Mouse (Mus musculus) intestine, embryonic 15.5 days (tissue): ENCODE results near the gene Usp24. TPM values are rescaled to one million over a fixed set of nuclear protein-coding genes. Genes with fewer than 3 reads are reported as not detected.

Experiments used
- ATAC-seq: fragments of 200-750 bp; cut with Nextera tagmentation; 2 replicates; pipeline ENCODE4 v1.8.0; 2017; ENCODE audit warnings: moderate TSS enrichment, moderate library complexity
- H3K27ac ChIP-seq: fragments of 300-500 bp; sonication (generic); 2 replicates; pipeline ENCODE4 v1.5.1; 2015; ENCODE audit warnings: mild to moderate bottlenecking, inconsistent platforms
- H3K27me3 ChIP-seq: fragments of 300-500 bp; sonication (generic); replicated peaks from 2 replicates; pipeline ENCODE4 v1.6.1; 2015; ENCODE audit warnings: inconsistent platforms
- H3K36me3 ChIP-seq: fragments of 300-500 bp; sonication (generic); 2 replicates; pipeline ENCODE4 v1.6.1; 2015; ENCODE audit warnings: inconsistent platforms
- H3K4me1 ChIP-seq: fragments of 300-500 bp; sonication (generic); replicated peaks from 2 replicates; pipeline ENCODE4 v1.6.1; 2015; ENCODE audit warnings: inconsistent platforms
- H3K4me2 ChIP-seq: fragments of 300-500 bp; sonication (generic); replicated peaks from 2 replicates; pipeline ENCODE4 v1.6.1; 2015; ENCODE audit warnings: mild to moderate bottlenecking, inconsistent platforms
- H3K4me3 ChIP-seq: fragments of 300-500 bp; sonication (generic); replicated peaks from 2 replicates; pipeline ENCODE4 v1.5.1; 2015; ENCODE audit warnings: inconsistent platforms
- H3K9ac ChIP-seq: fragments of 300-500 bp; sonication (generic); 2 replicates; pipeline ENCODE4 v1.6.1; 2015; ENCODE audit warnings: inconsistent platforms
- H3K9me3 ChIP-seq: fragments of 300-500 bp; sonication (generic); 2 replicates; pipeline ENCODE4 v1.6.1; 2016; ENCODE audit warnings: inconsistent platforms
- WGBS: fragments of 180-500 bp; shearing (Covaris S2); methylation state at CpG from one replicate; pipeline ENCODE4 v1.1.7; 2015; 5-methylcytosine and 5-hydroxymethylcytosine counted together
- polyA plus RNA-seq: library from polyadenylated mRNA; unstranded; fragments of >200 nt; fragmentation: Nextera tagmentation; extraction: Ambion mirVana; gene quantifications from 2 replicates; pipeline ENCODE4 v1.2.1, GENCODE M21; 2015

The Usp24 gene
- polyA plus RNA-seq, 1 experiment from 2014 or later = 7.5 TPM

GRCm38 (mm10) chr4:106437207-106437606, 121.2 kb downstream of the Usp24 start:
- no peak for ATAC-seq

GRCm38 (mm10) chr4:106438763-106439162, 122.8 kb downstream of the Usp24 start:
- Histone ChIP-seq H3K9me3 (no peaks in the 10 kb centered on the region), H3K36me3 (peaks cover 44% of the 10 kb centered on the region), H3K4me1 (no peaks in the 10 kb centered on the region), H3K9ac (no peak overlapping the region), H3K27me3 (no peaks in the 10 kb centered on the region), H3K4me2 (no peak overlapping the region), H3K27ac (no peak overlapping the region), H3K4me3 (no peak overlapping the region)
- no peak for ATAC-seq
- WGBS = 90% methylated on average over 5 of the region's 5 CpGs

More at GRCm38 (mm10) chr4:106437207-106437606, 121.2 kb downstream of the Usp24 start:
- no peak overlapping the region for H3K4me2 ChIP-seq
- peaks cover 37% of the 10 kb centered on the region for H3K36me3 ChIP-seq
- H3K4me3 ChIP-seq = no peak overlapping the region
- H3K27ac ChIP-seq = no peak overlapping the region
- H3K9ac ChIP-seq = no peak overlapping the region
- WGBS = 96% methylated on average over 5 of the region's 5 CpGs
- no peaks in the 10 kb centered on the region for H3K27me3 ChIP-seq
- H3K9me3 ChIP-seq = no peaks in the 10 kb centered on the region
- H3K4me1 ChIP-seq = no peaks in the 10 kb centered on the region

- 81% methylated on average over 6 of the region's 6 CpGs for WGBS
- ATAC-seq = no peak
- Histone ChIP-seq H3K9ac (no peak overlapping the region), H3K4me3 (no peak overlapping the region), H3K27me3 (no peaks in the 10 kb centered on the region), H3K36me3 (peaks cover 25% of the 10 kb centered on the region), H3K27ac (no peak overlapping the region), H3K4me2 (no peak overlapping the region), H3K4me1 (no peaks in the 10 kb centered on the region), H3K9me3 (no peaks in the 10 kb centered on the region)
These were observed 127.2 kb downstream of the Usp24 start for GRCm38 (mm10) chr4:106443182-106443581.

GRCm38 (mm10) chr4:106449306-106449705, 133.3 kb downstream of the Usp24 start:
- H3K9me3 ChIP-seq = no peaks in the 10 kb centered on the region
- H3K4me3 ChIP-seq = no peak overlapping the region
- no peak overlapping the region for H3K27ac ChIP-seq
- no peaks in the 10 kb centered on the region for H3K4me1 ChIP-seq
- H3K36me3 ChIP-seq = peaks cover 21% of the 10 kb centered on the region
- no peak overlapping the region for H3K4me2 ChIP-seq
- WGBS = 86% methylated on average over 8 of the region's 8 CpGs
- H3K27me3 ChIP-seq = no peaks in the 10 kb centered on the region
- ATAC-seq = no peak
- no peak overlapping the region for H3K9ac ChIP-seq

- Histone ChIP-seq H3K27me3 (no peaks in the 10 kb centered on the region), H3K4me1 (no peaks in the 10 kb centered on the region), H3K9ac (no peak overlapping the region), H3K27ac (no peak overlapping the region), H3K4me3 (no peak overlapping the region), H3K4me2 (no peak overlapping the region), H3K36me3 (peaks cover 24% of the 10 kb centered on the region), H3K9me3 (no peaks in the 10 kb centered on the region)
- WGBS = 76% methylated on average over 7 of the region's 7 CpGs
- no peak for ATAC-seq
These were observed 136.4 kb downstream of the Usp24 start for GRCm38 (mm10) chr4:106452401-106452800.

GRCm38 (mm10) chr4:106453108-106453507, 137.1 kb downstream of the Usp24 start:
- H3K4me3 ChIP-seq = no peak overlapping the region
- no peak overlapping the region for H3K9ac ChIP-seq
- no peak overlapping the region for H3K4me2 ChIP-seq
- peaks cover 24% of the 10 kb centered on the region for H3K36me3 ChIP-seq
- no peaks in the 10 kb centered on the region for H3K27me3 ChIP-seq
- no peaks in the 10 kb centered on the region for H3K4me1 ChIP-seq
- H3K27ac ChIP-seq = no peak overlapping the region
- 73% methylated on average over 5 of the region's 5 CpGs for WGBS
- no peak for ATAC-seq
- no peaks in the 10 kb centered on the region for H3K9me3 ChIP-seq

GRCm38 (mm10) chr4:106453516-106453915, 137.5 kb downstream of the Usp24 start:
- H3K9ac ChIP-seq = no peak overlapping the region
- peaks cover 22% of the 10 kb centered on the region for H3K36me3 ChIP-seq
- WGBS = 88% methylated on average over 4 of the region's 4 CpGs
- no peaks in the 10 kb centered on the region for H3K4me1 ChIP-seq
- no peak for ATAC-seq
- H3K4me3 ChIP-seq = no peak overlapping the region
- no peaks in the 10 kb centered on the region for H3K27me3 ChIP-seq
- no peaks in the 10 kb centered on the region for H3K9me3 ChIP-seq
- H3K4me2 ChIP-seq = no peak overlapping the region
- no peak overlapping the region for H3K27ac ChIP-seq

- H3K4me2 ChIP-seq = no peak overlapping the region
- H3K27me3 ChIP-seq = no peaks in the 10 kb centered on the region
- H3K27ac ChIP-seq = no peak overlapping the region
- H3K36me3 ChIP-seq = peaks cover 13% of the 10 kb centered on the region
- no peak overlapping the region for H3K9ac ChIP-seq
- no peak for ATAC-seq
- 89% methylated on average over 7 of the region's 7 CpGs for WGBS
- H3K4me3 ChIP-seq = no peak overlapping the region
- H3K4me1 ChIP-seq = no peaks in the 10 kb centered on the region
- H3K9me3 ChIP-seq = no peaks in the 10 kb centered on the region
These were observed 138.5 kb downstream of the Usp24 start for GRCm38 (mm10) chr4:106454541-106454940.

GRCm38 (mm10) chr4:106462016-106462415, 146.0 kb downstream of the Usp24 start:
- Histone ChIP-seq H3K4me2 (peak overlapping the region; percentile 86), H3K4me1 (peaks cover 13% of the 10 kb centered on the region), H3K4me3 (peak overlapping the region; percentile 63), H3K36me3 (no peaks in the 10 kb centered on the region; the same call in 1 of the 2 replicates), H3K27me3 (peaks cover 9% of the 10 kb centered on the region), H3K27ac (no peak overlapping the region), H3K9ac (no peak overlapping the region), H3K9me3 (no peaks in the 10 kb centered on the region)
- WGBS = 57% methylated on average over 9 of the region's 9 CpGs
- ATAC-seq = no peak

GRCm38 (mm10) chr4:106462524-106462923, 146.5 kb downstream of the Usp24 start:
- peak overlapping the region; percentile 63 for H3K4me3 ChIP-seq

GRCm38 (mm10) chr4:106463174-106463801, 147.3 kb downstream of the Usp24 start:
- peak; percentile 13; the same call in 1 of the 2 replicates for ATAC-seq
- Histone ChIP-seq H3K4me1 (peaks cover 13% of the 10 kb centered on the region), H3K4me2 (peak overlapping the region; percentile 86), H3K27ac (peak overlapping the region; percentile 88), H3K4me3 (peak overlapping the region; percentile 63), H3K9ac (peak overlapping the region; percentile 66), H3K27me3 (peaks cover 9% of the 10 kb centered on the region), H3K36me3 (no peaks in the 10 kb centered on the region; the same call in 1 of the 2 replicates), H3K9me3 (no peaks in the 10 kb centered on the region)
- WGBS = 19% methylated on average over 21 of the region's 21 CpGs

More at GRCm38 (mm10) chr4:106462524-106462923, 146.5 kb downstream of the Usp24 start:
- peaks cover 13% of the 10 kb centered on the region for H3K4me1 ChIP-seq
- H3K36me3 ChIP-seq = no peaks in the 10 kb centered on the region; the same call in 1 of the 2 replicates
- no peak for ATAC-seq
- peak overlapping the region; percentile 86 for H3K4me2 ChIP-seq
- H3K27ac ChIP-seq = no peak overlapping the region
- 54% methylated on average over 5 of the region's 5 CpGs for WGBS
- peaks cover 9% of the 10 kb centered on the region for H3K27me3 ChIP-seq
- H3K9ac ChIP-seq = peak overlapping the region; percentile 66; the same call in 1 of the 2 replicates
- no peaks in the 10 kb centered on the region for H3K9me3 ChIP-seq

GRCm38 (mm10) chr4:106467420-106468110, 151.6 kb downstream of the Usp24 start:
- Histone ChIP-seq H3K27me3 (peaks cover 9% of the 10 kb centered on the region), H3K4me2 (no peak overlapping the region), H3K4me3 (no peak overlapping the region), H3K4me1 (peaks cover 13% of the 10 kb centered on the region), H3K9ac (no peak overlapping the region), H3K9me3 (no peaks in the 10 kb centered on the region), H3K36me3 (no peaks in the 10 kb centered on the region), H3K27ac (no peak overlapping the region)
- 80% methylated on average over 13 of the region's 13 CpGs for WGBS
- no peak for ATAC-seq
